Mouse (Mus musculus) heart, postnatal 25 days (tissue): ENCODE measurements around the gene Acad9. TPM values are rescaled to one million over a fixed set of nuclear protein-coding genes. Genes with fewer than 3 reads are reported as not detected.
A peak's percentile ranks its signal among the peaks of the same experiment; 100 is the strongest.

ENCODE experiments used
- DNase-seq: peaks from one replicate; pipeline ENCODE4 v3.0.0; 2022; ENCODE audit warnings: low spot score
- intact Hi-C: fragments of 180-260 bp; cut with DNase I; formaldehyde crosslinking; loops from one replicate; pipeline ENCODE4 v1.15.1; 2025
- total RNA-seq, 2 experiments: library from RNA; stranded (reverse); gene quantifications; 2 replicates each; pipeline ENCODE4 v1.2.3; 2021

Gene Acad9
- total RNA-seq = 10 to 100 TPM; 42.5 to 48.7 TPM

DNA sequence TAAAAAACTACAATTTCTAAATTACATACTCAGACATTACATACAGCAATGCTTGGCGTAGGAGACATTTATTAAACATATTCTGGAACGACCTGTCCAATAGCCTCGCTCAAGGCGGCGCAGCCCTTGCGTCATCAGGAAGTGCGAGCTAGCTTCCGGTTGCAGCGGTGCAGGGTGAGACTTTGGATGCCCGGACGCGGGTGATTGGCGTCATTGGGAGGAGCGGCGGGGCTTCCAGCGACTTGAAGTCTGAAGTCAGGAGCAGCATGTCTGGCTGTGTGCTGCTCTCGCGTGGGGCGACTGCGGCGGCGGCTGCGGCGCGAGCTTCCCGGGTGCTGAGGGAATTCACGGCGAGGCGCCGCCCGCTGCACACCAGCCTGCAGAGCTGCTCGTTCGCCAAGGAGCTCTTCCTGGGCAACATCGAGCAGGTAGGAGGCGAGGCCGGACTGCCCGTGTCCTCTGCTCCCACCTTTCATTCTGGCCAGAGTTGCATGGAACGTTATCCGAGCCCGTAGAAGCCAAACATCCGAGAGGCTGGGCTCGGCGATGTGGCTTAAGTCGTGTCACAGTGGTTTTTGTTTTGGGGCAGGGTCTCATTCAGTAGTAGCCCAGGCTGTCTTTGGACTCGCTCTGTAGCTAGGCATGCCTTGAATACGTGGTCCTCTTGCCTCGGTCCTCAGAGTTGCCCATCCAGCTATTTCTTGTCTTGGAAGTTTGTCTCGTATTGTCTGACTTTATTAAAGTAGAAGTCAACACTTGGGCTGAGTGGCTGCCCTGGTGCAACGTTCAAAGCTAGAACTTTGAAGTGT is at the start of gene Acad9:
TSS of gene Acad9 (plus strand) at position 137 of the 809 bp plus-strand sequence.
- DNase-seq = peak; percentile 86
- intact Hi-C loops = loop anchor here (10.0 kb wide), 1 partner anchor 489 kb away; the partner anchor contains the start of gene Exosc9

DNA sequence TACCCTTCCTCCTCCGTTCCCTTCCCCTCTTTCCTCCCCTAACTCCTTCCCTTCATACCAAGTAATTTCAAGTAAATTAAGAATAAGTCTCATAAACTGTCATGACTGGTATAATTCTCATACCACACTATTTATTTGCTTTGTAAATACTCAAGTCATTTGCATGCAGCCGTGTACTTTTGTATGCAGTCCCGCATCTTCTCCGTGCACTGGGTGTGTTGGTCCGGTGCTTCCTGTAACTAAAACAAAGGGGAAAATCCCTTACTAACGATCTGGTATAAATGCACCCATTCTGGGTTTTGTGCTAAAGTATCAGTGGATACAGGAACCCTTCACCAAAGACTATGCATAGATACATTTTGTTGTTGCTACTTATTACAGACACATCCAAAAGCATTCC is 40.0 kb upstream of the Acad9 start:
- intact Hi-C loops = no loop called here
- DNase-seq = no peak

DNA sequence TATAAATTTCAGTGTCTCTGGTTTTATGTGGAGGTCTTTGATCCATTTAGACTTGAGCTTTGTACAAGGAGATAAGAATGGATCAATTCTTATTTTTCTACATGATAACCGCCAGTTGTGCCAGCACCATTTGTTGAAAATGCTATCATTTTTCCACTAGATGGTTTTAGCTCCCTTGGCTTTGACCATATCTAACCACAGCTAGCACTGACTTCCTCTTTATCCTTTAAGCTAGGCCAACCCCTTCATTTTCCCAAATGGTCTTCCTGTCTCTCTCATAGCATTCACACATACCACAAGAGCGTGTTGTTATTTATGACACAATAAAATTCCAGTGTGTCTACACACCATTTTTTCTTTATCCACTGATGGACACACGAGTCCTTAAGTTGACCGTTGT is 35.8 kb upstream of the Acad9 start:
- intact Hi-C loops = no loop called here
- DNase-seq = no peak

DNA sequence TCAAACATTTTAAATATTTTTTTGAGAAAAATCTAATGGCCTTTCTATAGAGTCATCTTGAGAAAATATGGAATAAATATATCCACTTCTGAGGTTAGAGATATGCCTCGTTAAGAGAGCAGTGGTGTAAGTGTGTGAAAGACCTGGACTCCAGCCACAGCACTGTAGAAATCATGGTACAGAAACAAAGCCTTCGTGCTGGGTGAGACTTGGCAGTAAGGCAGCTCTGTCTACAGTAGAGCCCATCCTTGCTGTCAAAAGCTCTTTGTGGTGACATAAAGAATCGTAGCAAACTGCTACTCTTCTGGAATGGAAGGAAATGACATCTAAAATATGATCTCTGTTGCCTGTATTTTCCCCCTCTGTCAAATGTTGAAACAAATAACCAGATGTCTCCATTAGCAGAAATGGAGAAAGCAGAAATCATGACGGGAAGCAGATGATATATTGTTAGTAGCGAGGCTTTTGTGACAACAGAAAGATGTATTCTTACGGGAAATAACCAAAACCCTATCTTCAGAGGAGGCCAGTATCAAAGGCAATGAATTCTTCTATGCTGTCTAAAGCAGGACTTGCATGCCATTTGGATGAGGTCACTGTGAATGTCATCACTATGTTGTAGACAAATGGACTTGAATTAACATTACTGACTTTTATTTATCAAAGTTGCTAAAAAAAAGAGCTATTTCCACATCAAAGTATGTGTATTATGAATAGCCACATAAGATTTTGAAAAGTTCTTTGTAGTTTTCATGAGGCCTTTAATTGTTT is 33.9 kb upstream of the Acad9 start:
- intact Hi-C loops = no loop called here
- DNase-seq = no peak

DNA sequence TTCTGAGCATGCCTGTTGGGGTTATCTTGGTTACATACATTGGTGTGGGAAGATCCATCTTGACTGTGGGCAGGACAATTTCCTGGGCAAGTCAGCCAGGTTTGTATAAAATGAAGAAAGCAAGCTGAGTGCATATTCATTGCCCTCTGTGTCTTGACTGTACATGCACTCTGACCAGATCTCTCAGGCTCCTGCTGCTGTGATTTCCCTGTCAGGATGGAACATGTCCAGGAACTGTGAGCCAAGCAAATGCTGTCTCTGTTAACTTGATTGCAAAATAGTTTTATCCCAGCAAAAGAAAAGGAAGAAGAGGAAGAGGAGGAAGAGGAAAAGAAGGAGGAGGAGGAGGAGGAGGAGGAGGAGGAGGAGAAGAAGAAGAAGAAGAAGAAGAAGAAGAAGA is 21.3 kb upstream of the Acad9 start:
- intact Hi-C loops = no loop called here
- DNase-seq = no peak

DNA sequence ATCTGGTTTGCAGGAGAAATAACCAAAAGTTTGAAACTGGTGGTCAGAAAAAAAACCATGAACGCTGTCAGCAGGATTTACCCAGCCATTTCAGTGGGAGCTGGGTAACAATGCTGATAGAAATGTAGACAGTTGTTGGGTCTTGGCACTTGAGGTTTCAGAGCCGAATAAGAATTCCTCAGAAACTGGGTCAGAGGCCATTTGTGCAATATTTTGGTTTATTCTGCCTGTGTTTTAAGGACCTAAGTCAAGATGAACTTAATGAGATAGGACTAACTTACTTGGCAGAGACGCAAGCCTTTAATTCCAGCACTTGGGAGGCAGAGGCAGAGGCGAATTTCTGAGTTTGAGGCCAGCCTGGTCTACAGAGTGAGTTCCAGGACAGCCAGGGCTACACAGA is 20.7 kb upstream of the Acad9 start:
- DNase-seq = no peak
- intact Hi-C loops = no loop called here

DNA sequence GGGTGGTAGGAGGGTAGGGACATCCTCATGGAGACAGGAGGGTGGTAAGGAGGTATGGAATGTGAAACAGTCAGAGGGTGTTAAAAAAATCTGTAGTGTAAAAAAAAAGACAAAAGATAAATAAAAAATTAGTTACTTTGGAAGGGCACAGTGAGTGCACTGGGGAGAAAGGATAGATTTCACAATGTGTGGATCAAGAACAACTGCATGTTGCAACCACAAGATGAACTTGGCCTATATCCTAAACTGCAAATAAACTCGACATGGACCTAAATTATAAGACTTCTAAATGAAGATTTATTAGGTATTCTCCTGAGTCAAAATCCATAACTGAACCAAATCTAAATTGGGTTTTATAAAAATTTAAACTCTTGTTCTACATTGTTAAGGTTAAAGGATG is 16.7 kb upstream of the Acad9 start:
- intact Hi-C loops = no loop called here
- DNase-seq = no peak

DNA sequence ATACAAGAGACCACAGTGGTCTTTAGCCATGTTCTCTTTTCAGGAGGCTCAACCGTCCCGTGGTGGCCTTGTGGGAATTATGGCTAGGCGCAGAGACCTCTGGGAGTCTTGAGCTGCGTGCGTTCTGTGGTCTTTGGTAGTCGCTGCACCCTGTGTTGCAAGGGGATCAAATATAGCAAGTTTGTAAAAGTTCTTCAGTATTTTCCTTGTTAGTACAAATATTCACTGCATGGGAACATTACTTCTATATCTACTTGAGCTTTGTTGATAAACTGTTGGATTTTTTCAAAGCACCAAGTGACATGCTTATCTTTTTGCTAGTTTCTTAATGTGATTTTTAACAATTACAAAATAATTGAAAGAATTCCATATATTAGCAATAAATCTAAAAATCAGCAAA is 12.3 kb upstream of the Acad9 start, which contains the start of gene Ccdc144b:
TSS of gene Ccdc144b (minus strand) at position 101 of the 400 bp plus-strand sequence.
- intact Hi-C loops = no loop called here
- DNase-seq = no peak

DNA sequence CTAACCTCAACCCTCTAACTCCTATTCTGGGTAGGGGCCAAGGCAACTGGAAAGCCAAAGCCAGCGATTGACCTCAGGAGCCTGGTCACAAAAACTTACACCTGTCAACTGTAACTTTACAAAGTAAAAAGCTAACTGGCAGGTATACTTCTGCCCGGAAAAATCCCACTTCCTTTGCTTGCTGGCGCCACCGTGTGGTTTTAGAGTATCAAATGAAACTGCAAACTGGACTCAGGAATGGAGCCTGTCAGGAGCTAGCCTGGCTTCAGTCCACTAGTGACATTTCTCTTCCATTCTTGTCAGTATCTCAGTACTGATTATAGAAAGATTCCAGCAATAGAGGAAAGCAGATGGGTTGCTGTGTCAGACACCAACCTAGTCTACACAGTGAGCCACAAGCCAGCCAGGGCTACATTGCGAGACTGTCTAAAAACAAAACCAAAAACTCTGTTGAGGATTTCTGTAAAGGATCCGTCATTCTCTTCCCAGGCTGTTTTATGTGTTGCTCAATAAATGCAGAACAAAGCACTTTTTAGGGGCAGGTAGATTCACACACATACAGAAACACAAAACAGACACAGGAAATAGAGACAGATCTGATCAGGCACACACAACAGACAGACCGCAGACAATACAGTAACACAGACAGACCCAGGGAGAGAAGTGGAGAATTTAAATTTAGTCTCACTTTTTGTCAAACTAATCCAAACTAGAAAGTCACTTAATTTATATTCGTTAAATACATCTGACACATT is 5.5 kb upstream of the Acad9 start:
- DNase-seq = no peak
- intact Hi-C loops = loop anchor here (2.0 to 10.0 kb wide), 5 partner anchors 58 to 495 kb away; partner anchors contain the start of genes Atp11b, Exosc9 and Mccc1

DNA sequence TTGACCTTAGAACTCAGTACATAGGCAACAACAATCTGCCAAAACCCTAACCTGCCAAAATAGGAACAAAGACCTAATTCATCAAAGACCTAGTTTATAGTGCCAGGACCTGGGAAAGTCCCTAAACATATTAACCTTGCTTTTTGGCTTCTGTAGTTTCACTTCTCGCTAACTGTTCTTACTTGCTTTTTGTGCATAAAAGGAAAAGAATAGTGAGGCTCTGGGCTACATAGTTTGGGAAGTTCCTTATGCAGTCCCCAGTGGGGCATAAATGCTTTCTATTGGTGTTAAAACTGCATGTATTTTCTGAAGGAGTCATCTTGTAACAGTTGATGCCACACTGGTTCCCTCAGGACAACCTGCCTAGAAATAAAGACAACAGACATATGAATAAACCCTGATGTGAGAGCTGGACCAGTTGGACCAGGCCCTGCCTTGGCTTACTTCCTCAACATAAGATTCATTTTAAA is 1.2 kb upstream of the Acad9 start:
- no peak for DNase-seq
- intact Hi-C loops = loop anchor here (5.0 to 10.0 kb wide), 3 partner anchors 62 to 490 kb away; partner anchors contain the start of genes Atp11b, Exosc9 and Mccc1

DNA sequence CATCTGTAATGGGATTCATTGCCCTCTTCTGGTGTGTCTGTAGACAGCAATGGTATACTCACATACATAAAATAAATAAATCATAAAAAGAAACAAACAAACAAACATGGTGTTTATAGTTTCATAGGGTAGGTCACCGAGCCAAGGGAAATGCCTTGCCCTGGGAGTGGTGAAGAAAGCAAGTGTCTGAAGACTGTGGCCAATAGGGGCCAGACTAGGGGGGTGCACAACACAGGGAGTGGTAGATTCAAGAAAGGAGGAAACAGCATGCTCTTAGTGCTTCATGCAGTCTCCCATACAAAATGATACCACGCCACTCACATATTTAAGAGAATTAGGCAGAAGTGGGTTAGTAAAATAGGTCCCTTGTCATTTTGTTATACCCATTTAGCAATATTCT is 613 bp upstream of the Acad9 start:
- intact Hi-C loops = loop anchor here (10.0 kb wide), 1 partner anchor 490 kb away; the partner anchor contains the start of gene Exosc9
- DNase-seq = no peak

DNA sequence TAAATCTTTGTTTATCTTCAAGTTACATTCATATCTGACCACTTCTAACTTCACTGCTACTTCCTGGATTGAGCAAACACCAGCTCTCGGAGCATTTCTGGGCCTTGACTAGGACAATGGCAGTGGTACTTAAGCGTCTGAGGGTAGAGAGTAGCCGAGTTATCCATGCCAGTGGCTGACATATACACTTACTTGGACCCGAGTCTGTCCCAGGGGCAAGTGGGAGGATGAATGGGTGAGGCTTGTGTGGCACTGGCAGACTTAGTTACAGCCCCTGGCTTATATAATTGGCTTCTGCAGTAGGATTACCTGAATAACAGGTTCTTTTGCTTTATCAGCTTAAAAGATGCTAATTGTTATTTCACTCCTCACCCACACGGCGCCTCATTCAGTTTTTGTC is 2.0 kb downstream of the Acad9 start:
- DNase-seq = no peak
- intact Hi-C loops = loop anchor here (10.0 kb wide), 1 partner anchor 487 kb away; the partner anchor contains the start of gene Exosc9

DNA sequence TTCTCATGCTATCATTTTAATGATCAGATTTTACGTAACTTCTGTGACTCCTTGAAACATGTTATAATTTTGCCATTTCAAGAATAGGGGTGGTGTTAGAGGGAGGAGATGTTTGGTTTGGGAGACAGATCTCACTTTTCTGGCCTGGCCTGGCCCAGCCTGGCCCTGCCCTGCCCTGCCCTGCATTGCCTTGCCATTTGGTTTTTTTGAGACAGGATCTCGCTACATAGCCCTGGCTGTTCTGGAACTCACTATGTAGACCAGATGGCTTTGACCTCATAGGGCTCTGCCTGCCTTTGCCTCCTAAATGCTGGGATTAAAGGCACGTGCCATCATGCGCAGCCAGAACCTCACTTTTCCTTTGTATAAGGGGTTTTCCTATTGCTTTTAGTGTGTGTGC is 4.7 kb downstream of the Acad9 start:
- no peak for DNase-seq
- intact Hi-C loops = no loop called here

DNA sequence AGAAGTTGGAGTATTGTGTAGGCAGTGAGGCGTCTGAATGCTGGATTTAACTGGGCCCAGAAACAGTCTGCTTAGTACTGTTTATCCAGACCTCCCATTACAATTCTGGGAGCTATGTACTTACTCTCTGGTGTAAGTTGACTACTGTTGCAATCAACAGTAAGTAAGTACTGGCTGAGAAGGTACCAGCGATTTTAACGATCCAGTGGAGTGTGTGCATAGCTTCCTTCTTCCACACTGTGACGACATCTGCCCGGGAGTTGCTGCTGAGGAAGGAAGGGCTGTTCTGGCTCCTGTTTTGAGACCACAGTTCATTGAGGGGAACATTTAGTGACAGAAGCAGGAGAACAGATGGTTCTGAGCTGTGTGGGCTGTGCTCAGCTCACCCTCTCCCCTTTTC is 5.3 kb downstream of the Acad9 start:
- no peak for DNase-seq
- intact Hi-C loops = no loop called here

DNA sequence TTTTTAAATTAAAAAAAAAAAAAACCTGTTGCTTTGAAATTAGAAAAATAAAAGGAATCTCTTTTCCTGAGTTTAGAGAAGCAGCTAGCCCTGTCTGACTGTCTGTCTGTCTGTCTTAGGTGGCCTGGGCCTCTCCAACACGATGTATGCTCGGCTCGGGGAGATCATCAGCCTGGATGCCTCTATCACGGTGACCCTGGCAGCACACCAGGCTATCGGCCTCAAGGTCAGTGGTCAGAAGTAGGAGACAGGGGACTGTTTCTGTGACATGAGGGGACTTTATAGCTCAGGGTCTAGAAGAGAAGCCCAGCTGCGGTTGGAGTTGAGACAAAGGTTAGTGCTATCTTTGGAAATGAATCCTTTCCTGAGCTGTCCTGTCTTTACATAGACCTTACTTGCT is 8.5 kb downstream of the Acad9 start:
- DNase-seq = no peak
- intact Hi-C loops = no loop called here

DNA sequence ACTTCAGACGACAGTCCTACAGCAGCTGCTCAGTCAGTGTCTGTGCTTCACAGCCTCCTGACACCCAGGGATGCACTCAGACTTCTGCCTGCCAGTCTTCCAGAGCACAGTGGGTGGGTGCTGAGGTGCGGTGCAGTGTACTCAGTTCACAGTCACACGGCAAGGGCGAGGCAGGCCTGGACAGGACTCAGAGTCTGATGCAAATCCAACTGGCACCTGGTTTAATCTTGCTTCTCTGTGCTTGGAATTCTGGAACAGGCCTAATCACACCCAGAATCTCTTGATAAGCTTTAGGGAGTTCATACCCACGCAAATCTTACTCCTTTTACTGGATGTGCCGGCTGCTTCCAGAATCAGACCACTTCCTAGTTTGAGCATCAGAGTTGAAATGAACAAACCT is 9.7 kb downstream of the Acad9 start:
- intact Hi-C loops = no loop called here
- no peak for DNase-seq

DNA sequence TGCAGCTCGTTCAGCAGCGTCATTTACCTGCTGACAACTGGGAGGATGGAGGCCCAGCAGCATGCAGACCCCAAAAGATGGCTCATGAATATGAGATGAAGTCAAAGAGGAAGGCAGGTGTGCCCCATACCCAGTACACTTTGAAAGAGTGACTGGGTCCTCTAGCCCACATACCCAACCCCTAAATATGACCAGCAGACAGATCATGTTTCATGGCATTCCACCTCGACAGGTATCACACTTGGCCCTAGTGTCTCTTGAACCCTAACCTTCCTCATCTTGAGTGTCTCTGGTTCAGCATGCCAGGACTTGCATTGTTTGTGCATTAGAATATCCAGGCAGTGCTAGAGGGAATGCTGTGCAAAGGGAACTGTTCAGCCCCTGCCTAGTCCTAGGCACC is 11.6 kb downstream of the Acad9 start:
- intact Hi-C loops = no loop called here
- DNase-seq = no peak

DNA sequence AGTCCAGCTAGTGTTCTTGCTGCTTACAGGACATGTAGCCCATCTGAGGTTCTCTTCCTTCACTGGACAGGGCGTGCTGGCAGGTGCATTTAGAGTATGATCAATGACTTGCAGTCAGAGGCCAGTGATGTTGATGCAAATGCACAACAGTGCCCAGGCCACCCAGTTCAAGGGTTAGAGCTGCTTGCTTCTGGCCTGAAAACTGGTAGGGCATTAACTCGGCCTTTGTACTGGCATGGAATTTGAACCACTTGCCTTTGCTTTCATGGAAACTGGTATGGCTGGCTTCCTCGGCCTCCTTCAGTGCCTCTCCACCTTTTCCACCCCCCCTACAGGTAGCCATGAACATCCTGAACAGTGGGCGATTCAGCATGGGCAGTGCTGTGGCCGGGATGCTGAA is 14.1 kb downstream of the Acad9 start:
- intact Hi-C loops = no loop called here

DNA sequence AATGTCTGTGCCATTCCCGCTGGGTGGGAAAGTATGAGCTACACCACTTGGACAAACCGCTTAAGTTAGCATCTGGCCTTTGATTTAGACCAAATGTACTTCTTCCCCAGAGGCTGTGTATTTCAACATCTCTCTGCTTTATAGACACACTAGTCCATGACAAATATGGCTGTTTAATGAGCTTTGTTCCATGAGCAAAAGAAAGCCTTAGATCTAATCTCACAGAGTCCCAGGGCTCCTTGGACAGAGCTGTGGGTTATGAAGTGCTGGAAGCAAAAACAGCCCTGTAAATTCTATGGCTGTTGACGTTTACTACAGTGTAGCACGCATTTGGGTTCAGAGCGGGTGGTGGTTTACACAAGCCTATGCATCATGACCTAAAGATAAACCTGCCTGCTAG is 15.0 kb downstream of the Acad9 start:
- intact Hi-C loops = no loop called here
- DNase-seq = no peak

More for the DNA sequence above, 14.1 kb downstream of the Acad9 start:
- no peak for DNase-seq

DNA sequence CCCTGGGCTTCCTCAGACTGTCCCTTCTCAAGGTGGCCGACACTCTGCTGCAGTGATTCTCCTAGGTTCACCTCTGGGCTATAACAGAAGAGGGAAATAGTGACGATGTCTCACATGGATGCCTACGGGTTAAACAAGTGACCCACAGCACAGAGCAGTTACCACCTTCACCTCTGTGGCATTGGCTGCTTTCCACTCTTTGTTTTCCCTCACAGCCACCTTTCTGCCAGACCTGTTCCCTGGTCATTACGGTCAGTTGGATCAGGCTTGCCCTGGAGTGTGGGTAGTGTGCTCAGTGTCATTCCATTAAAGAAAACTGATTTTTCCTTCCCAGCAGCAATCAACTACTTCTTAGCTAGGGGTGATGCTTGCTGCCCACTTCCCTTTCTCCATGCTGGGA is 17.1 kb downstream of the Acad9 start:
- DNase-seq = no peak
- intact Hi-C loops = no loop called here
